Mouse (Mus musculus): Measurements from ENCODE around the gene Blm.

The Blm gene

DNA sequence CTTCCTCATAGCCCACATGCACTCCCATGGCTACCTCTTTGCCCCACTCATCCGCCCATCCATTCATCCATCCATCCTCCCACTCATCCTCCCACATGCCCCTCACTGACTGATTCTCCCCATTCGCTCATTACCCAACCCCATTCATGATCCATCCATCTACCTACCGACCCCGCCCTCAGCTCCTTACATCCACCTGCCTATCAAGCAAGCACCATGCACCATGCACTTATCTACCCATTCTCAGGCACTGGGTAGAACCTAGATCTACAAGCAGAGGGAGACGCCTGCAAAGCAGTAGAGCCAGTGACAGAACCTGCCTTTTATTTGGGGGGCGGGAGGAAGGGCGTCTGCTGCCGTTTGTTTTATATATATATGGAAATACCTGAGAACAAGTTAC, 87.6 kb downstream of the Blm start:
- peaks cover 4% of the 10 kb centered on the region; the same call in 1 of the 2 replicates for H3K27me3 ChIP-seq (ENCODE audit: insufficient read depth, low read length)
- H3K36me3 ChIP-seq (ENCODE audit: insufficient read depth, low read length): peaks cover 5% of the 10 kb centered on the region; the same call in 1 of the 2 replicates
- H3K9me3 ChIP-seq (ENCODE audit: low read length): no peaks in the 10 kb centered on the region
- no peak for TF ChIP-seq CTCF (conservative IDR thresholded peaks at IDR 0.05; ENCODE audit: low read length)
- no peak for TF ChIP-seq NANOG (IDR thresholded peaks at IDR 0.05; ENCODE audit: borderline replicate concordance, low read length)
- TF ChIP-seq POU5F1 (IDR thresholded peaks at IDR 0.05; ENCODE audit: borderline replicate concordance, low read length): no peak
- H3K4me3 ChIP-seq (replicated peaks; ENCODE audit: low read length): no peak overlapping the region
- H3K4me1 ChIP-seq (replicated peaks; ENCODE audit: low read depth, low read length): peaks cover 42% of the 10 kb centered on the region

DNA sequence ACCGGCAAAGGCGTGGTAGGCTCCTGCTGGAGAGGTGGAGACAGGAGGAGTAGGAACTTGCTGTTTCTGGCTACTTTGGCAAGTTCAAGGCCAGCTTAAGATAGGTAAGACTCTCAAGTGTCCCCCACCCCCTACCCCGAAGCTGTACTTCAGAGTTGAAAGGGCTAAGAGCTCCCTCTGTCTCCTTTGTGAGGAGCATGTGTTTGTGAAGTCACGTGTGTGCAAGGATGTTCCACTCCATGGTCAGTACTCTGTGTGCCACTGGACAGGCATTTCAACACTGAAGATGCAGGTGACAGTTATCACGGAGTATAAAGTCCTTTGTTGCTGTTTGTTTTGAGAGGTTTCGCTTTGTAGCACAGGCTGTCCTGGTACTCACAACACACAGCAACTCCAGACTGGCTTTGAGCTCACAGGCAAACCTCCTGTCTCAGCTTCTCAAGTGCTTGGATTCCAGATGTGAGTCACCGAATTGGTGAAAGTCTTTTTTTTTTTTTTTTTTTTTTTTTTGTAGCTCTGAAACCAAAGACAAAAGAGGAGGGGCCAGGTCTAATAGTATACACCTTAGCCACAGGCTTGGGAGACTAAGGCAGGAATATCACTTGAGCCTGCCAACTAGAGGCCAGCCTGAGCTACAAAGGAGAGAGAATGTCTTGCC, 88.6 kb downstream of the Blm start:
- Histone ChIP-seq H3K36me3 (ENCODE audit: insufficient read depth, low read length) (no peaks in the 10 kb centered on the region), H3K4me1 (replicated peaks; ENCODE audit: low read depth, low read length) (peaks cover 42% of the 10 kb centered on the region), H3K4me3 (replicated peaks; ENCODE audit: low read length) (no peak overlapping the region), H3K27me3 (ENCODE audit: insufficient read depth, low read length) (peaks cover 4% of the 10 kb centered on the region; the same call in 1 of the 2 replicates), H3K9me3 (ENCODE audit: low read length) (no peaks in the 10 kb centered on the region)
- TF ChIP-seq NANOG (IDR thresholded peaks at IDR 0.05; ENCODE audit: borderline replicate concordance, low read length): no peak
- TF ChIP-seq POU5F1 (IDR thresholded peaks at IDR 0.05; ENCODE audit: borderline replicate concordance, low read length): no peak
- no peak for TF ChIP-seq CTCF (conservative IDR thresholded peaks at IDR 0.05; ENCODE audit: low read length)

DNA sequence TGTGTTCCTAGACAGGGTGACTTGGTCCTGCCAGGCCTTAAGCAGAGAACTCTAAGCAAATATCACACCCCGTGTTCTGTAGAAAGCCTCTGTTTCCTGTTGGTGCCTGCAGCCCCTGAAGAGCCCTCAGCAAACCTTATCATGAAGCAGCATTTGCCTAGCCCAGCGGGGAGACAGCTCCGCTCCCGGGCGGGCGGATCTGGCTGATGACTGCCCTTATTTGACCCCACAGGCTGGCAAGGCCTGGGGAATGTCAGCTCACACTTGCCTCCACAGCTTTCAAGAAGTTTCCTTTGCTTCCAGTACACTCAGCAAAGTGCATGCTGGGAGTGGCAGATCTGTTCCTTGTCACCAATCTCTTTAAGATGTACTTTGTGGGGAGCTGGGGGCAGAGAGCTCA, 89.4 kb downstream of the Blm start:
- Histone ChIP-seq H3K4me1 (replicated peaks; ENCODE audit: low read depth, low read length) (peaks cover 46% of the 10 kb centered on the region), H3K27me3 (ENCODE audit: insufficient read depth, low read length) (peaks cover 4% of the 10 kb centered on the region; the same call in 1 of the 2 replicates)
- TF ChIP-seq CTCF (conservative IDR thresholded peaks at IDR 0.05; ENCODE audit: low read length) (no peak), NANOG (IDR thresholded peaks at IDR 0.05; ENCODE audit: borderline replicate concordance, low read length) (no peak)

DNA sequence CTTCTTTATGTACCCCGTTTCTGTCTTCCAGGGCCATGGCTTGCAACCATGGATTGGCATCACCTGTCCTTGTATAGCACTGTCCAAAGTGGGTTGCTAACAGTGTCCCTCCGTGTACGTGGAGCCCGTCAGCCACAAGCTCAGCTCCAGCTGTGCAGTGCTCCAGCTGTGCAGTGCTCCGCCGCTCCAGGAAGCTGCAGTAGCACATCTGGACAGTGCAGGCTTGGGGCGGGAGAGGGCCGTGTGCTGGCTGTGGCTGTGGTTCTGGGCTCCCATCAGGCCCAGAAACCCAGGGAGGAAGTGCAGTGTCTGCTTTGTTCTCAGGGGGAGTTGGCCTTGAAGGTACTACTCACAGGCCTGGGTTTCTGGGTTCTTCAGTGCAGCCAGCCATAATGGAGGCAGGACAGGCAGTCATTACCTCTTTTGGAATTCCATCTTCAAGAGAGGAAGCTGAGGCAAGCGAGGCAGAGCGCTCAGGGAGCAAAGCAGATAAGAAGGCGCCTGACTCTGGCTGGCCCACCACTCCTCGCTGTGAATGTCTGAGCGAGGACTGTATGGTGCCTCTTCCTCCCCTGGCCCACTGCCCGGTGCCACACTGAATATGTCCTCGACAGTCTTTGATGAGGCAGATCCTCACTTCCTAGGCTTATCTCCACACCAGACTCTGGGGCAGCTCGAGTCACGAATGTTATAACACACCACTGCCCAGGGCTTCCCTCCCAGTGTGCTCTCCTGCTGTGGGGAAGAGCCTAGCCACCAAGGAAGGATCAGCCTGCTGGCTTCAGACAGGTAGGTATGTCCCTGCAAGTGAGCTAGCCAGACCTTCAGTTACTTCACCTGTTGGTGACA, 90.3 kb downstream of the Blm start:
- Histone ChIP-seq H3K4me3 (replicated peaks; ENCODE audit: low read length) (no peak overlapping the region), H3K36me3 (ENCODE audit: insufficient read depth, low read length) (no peaks in the 10 kb centered on the region), H3K27me3 (ENCODE audit: insufficient read depth, low read length) (peaks cover 4% of the 10 kb centered on the region; the same call in 1 of the 2 replicates), H3K4me1 (replicated peaks; ENCODE audit: low read depth, low read length) (peaks cover 53% of the 10 kb centered on the region), H3K9me3 (ENCODE audit: low read length) (no peaks in the 10 kb centered on the region)
- TF ChIP-seq CTCF (conservative IDR thresholded peaks at IDR 0.05; ENCODE audit: low read length): no peak
- no peak for TF ChIP-seq POU5F1 (IDR thresholded peaks at IDR 0.05; ENCODE audit: borderline replicate concordance, low read length)
- no peak for TF ChIP-seq NANOG (IDR thresholded peaks at IDR 0.05; ENCODE audit: borderline replicate concordance, low read length)

More for the DNA sequence above, 89.4 kb downstream of the Blm start:
- Histone ChIP-seq H3K36me3 (ENCODE audit: insufficient read depth, low read length) (no peaks in the 10 kb centered on the region), H3K4me3 (replicated peaks; ENCODE audit: low read length) (peak overlapping the region; percentile 50; the same call in 1 of the 2 replicates), H3K9me3 (ENCODE audit: low read length) (no peaks in the 10 kb centered on the region)

DNA sequence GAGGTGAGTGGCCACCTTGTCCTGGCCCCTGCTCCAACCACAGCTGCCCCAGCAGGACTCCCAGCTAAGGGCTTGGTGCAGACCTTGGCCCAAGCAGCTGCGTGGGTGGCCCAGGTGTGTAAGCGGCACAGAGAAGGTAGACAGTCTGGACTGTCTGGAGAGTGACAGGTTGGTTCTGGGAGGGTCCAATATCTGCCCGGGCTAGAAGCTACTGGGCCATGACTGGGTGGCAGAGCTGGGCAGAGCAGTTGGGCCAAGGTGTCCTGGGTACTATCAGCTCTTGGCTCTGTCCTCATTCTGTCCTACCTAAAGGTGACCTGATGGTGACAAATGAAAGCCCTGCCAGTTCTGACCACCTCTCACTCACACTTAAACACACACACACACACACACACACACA, 91.8 kb downstream of the Blm start:
- no peaks in the 10 kb centered on the region for H3K36me3 ChIP-seq (ENCODE audit: insufficient read depth, low read length)
- H3K27me3 ChIP-seq (ENCODE audit: insufficient read depth, low read length): peaks cover 4% of the 10 kb centered on the region; the same call in 1 of the 2 replicates
- no peak for TF ChIP-seq NANOG (IDR thresholded peaks at IDR 0.05; ENCODE audit: borderline replicate concordance, low read length)
- no peak for TF ChIP-seq POU5F1 (IDR thresholded peaks at IDR 0.05; ENCODE audit: borderline replicate concordance, low read length)
- no peak for TF ChIP-seq CTCF (conservative IDR thresholded peaks at IDR 0.05; ENCODE audit: low read length)
- H3K4me3 ChIP-seq (replicated peaks; ENCODE audit: low read length): no peak overlapping the region
- no peaks in the 10 kb centered on the region for H3K9me3 ChIP-seq (ENCODE audit: low read length)
- peaks cover 53% of the 10 kb centered on the region for H3K4me1 ChIP-seq (replicated peaks; ENCODE audit: low read depth, low read length)

DNA sequence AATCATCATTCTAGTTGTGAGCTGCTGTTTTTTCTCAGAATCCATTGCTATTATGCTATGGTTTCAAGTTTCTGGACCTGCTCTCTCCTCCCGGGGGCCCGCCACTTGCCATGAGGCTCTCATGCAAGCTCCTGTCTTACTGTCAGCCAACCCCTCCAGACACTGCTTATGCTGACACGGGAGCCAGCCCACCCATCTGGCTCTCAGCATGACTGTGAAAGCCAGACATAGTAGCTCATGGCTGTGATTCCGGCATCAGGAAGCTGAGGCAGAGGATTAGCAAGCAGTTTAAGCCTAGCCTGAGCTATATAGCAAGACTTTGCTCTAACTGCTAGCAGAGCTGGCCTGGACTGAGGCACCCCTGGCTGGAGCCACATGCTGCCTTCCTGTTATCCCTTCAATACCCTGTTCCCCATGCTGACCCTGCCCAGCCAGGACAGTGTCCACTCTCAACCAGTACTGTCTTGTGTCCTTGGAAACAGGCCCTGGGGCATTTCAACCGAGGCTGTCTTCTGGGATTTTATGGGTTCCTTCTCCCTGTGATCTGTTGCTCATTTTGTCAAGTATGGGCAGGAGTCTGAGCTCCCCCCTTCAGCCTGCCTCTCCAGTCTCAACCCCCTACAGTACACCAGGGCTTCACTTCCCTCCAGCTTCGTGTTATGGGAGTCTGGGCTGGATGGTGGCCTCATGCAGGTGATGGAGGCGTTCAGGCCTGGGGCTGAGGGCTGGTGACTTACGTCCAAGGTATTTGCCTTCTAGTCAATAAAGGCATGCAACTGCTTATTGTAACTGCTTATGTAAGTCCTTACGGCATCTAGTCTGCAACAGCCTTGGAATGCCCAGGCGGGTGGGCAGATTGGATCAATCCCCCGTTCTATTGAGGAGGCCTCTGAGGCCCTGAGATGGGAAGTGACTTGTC, 92.7 kb downstream of the Blm start:
- H3K4me1 ChIP-seq (replicated peaks; ENCODE audit: low read depth, low read length): peaks cover 53% of the 10 kb centered on the region
- no peak for TF ChIP-seq POU5F1 (IDR thresholded peaks at IDR 0.05; ENCODE audit: borderline replicate concordance, low read length)
- no peak for TF ChIP-seq NANOG (IDR thresholded peaks at IDR 0.05; ENCODE audit: borderline replicate concordance, low read length)
- no peak for TF ChIP-seq CTCF (conservative IDR thresholded peaks at IDR 0.05; ENCODE audit: low read length)
- H3K36me3 ChIP-seq (ENCODE audit: insufficient read depth, low read length): no peaks in the 10 kb centered on the region
- no peaks in the 10 kb centered on the region for H3K9me3 ChIP-seq (ENCODE audit: low read length)
- H3K27me3 ChIP-seq (ENCODE audit: insufficient read depth, low read length): peaks cover 4% of the 10 kb centered on the region; the same call in 1 of the 2 replicates
- H3K4me3 ChIP-seq (replicated peaks; ENCODE audit: low read length): no peak overlapping the region

DNA sequence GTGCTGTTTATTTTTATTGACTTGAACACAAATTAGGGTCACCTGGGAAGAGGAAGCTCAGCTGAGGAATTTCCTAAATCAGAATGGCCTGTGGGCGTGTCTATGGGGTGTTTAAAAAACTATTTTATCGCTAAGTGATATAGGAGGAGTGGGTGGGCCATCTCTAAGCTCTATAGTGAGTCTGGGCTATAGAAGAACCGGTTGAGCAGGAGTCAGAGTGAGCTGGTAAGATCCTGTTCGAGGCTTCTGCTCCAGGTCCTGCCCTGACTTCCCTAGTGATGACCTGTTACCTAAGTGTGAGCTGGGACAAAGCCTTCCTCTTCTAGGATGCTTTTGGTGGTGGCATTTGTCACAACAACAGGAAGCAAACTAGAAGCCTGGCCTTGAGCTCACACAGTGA, 94.2 kb downstream of the Blm start:
- H3K4me3 ChIP-seq (replicated peaks; ENCODE audit: low read length): no peak overlapping the region
- TF ChIP-seq CTCF (conservative IDR thresholded peaks at IDR 0.05; ENCODE audit: low read length): no peak
- TF ChIP-seq POU5F1 (IDR thresholded peaks at IDR 0.05; ENCODE audit: borderline replicate concordance, low read length): no peak
- TF ChIP-seq NANOG (IDR thresholded peaks at IDR 0.05; ENCODE audit: borderline replicate concordance, low read length): no peak
- H3K36me3 ChIP-seq (ENCODE audit: insufficient read depth, low read length): no peaks in the 10 kb centered on the region
- H3K9me3 ChIP-seq (ENCODE audit: low read length): no peaks in the 10 kb centered on the region
- H3K4me1 ChIP-seq (replicated peaks; ENCODE audit: low read depth, low read length): peaks cover 47% of the 10 kb centered on the region
- H3K27me3 ChIP-seq (ENCODE audit: insufficient read depth, low read length): peaks cover 4% of the 10 kb centered on the region; the same call in 1 of the 2 replicates
